Mouse (Mus musculus) stomach, embryonic 14.5 days (tissue): ENCODE results near the gene Coro1b. TPM values are rescaled to one million over a fixed set of nuclear protein-coding genes. Genes with fewer than 3 reads are reported as not detected.
"Not testable (repeated sequence)": the region's sequence is repeated elsewhere in the genome, so short reads cannot be mapped to it uniquely, and the experiment has no call there.

ENCODE experiments used
- ATAC-seq: fragments of 200-750 bp; cut with Nextera tagmentation; 2 replicates; pipeline ENCODE4 v1.8.0; 2017; ENCODE audit warnings: low read depth, moderate TSS enrichment; ENCODE audit not compliant: insufficient number of reproducible peaks, insufficient read depth, low FRiP score
- H3K27ac ChIP-seq: fragments of 300-500 bp; sonication (generic); 2 replicates; pipeline ENCODE4 v1.5.1; 2014; ENCODE audit warnings: mild to moderate bottlenecking, low read length, moderate library complexity, mixed read lengths
- H3K27me3 ChIP-seq: fragments of 300-500 bp; sonication (generic); 2 replicates; pipeline ENCODE4 v1.6.1; 2014; ENCODE audit warnings: low read length, control low read depth, mixed read lengths; ENCODE audit not compliant: control insufficient read depth, insufficient read depth
- H3K36me3 ChIP-seq: fragments of 300-500 bp; sonication (generic); 2 replicates; pipeline ENCODE4 v1.6.1; 2014; ENCODE audit warnings: mild to moderate bottlenecking, control low read depth, low read length, moderate library complexity, mixed read lengths; ENCODE audit not compliant: control insufficient read depth, insufficient read depth
- H3K4me1 ChIP-seq: fragments of 300-500 bp; sonication (generic); 2 replicates; pipeline ENCODE4 v1.6.1; 2014; ENCODE audit warnings: low read length, control low read depth, mixed read lengths; ENCODE audit not compliant: control insufficient read depth, insufficient read depth
- H3K4me2 ChIP-seq: fragments of 300-500 bp; sonication (generic); replicated peaks from 2 replicates; pipeline ENCODE4 v1.6.1; 2014; ENCODE audit warnings: low read depth, low read length, control low read depth
- H3K4me3 ChIP-seq: fragments of 300-500 bp; sonication (generic); 2 replicates; pipeline ENCODE4 v1.5.1; 2014; ENCODE audit warnings: low read depth, low read length, control low read depth
- H3K9ac ChIP-seq: fragments of 300-500 bp; sonication (generic); replicated peaks from 2 replicates; pipeline ENCODE4 v1.6.1; 2014; ENCODE audit warnings: low read depth, mild to moderate bottlenecking, control low read depth, low read length, moderate library complexity, mixed read lengths
- H3K9me3 ChIP-seq: fragments of 300-500 bp; sonication (generic); 2 replicates; pipeline ENCODE4 v1.6.1; 2016; ENCODE audit warnings: low read depth, low read length, control low read depth; ENCODE audit not compliant: control insufficient read depth
- WGBS: fragments of 180-500 bp; shearing (Covaris S2); extraction: QIAGEN DNeasy Blood & Tissue Kit; methylation state at CpG from one replicate; pipeline ENCODE4 v1.1.7; 2014; 5-methylcytosine and 5-hydroxymethylcytosine counted together
- polyA plus RNA-seq: library from polyadenylated mRNA; unstranded; fragments of >200 nt; fragmentation: Nextera tagmentation; extraction: Ambion mirVana; gene quantifications from 2 replicates; pipeline ENCODE4 v1.2.1, GENCODE M21; 2014

The Coro1b gene
- polyA plus RNA-seq, 1 experiment from 2014 or later: 149 TPM

GRCm38 (mm10) chr19:4131075-4131474 lies 17.3 kb upstream of the Coro1b start:
- no peaks in the 10 kb centered on the region for H3K27me3 ChIP-seq
- H3K27ac ChIP-seq: no peak overlapping the region
- ATAC-seq: no peak
- H3K36me3 ChIP-seq: peaks cover 34% of the 10 kb centered on the region
- H3K9me3 ChIP-seq: no peaks in the 10 kb centered on the region
- H3K4me2 ChIP-seq: no peak overlapping the region
- no peak overlapping the region for H3K4me3 ChIP-seq
- WGBS: 95% methylated on average over 5 of the region's 5 CpGs
- no peak overlapping the region for H3K9ac ChIP-seq
- peaks cover 11% of the 10 kb centered on the region for H3K4me1 ChIP-seq

- WGBS: 76% methylated on average over 2 of the region's 2 CpGs
- H3K4me2 ChIP-seq: no peak overlapping the region
- H3K9me3 ChIP-seq: no peaks in the 10 kb centered on the region
- no peak overlapping the region for H3K9ac ChIP-seq
- H3K4me3 ChIP-seq: no peak overlapping the region
- H3K27ac ChIP-seq: no peak overlapping the region
- no peak for ATAC-seq
- peaks cover 34% of the 10 kb centered on the region for H3K36me3 ChIP-seq
- H3K27me3 ChIP-seq: no peaks in the 10 kb centered on the region
- H3K4me1 ChIP-seq: peaks cover 7% of the 10 kb centered on the region
Observed at GRCm38 (mm10) chr19:4131768-4132167, 16.7 kb upstream of the Coro1b start.

GRCm38 (mm10) chr19:4134354-4134753 lies 14.1 kb upstream of the Coro1b start:
- ATAC-seq: no peak
- no peak overlapping the region for H3K9ac ChIP-seq
- 78% methylated on average over 4 of the region's 4 CpGs for WGBS
- H3K4me3 ChIP-seq: no peak overlapping the region
- H3K27ac ChIP-seq: no peak overlapping the region
- H3K4me2 ChIP-seq: no peak overlapping the region
- no peaks in the 10 kb centered on the region for H3K27me3 ChIP-seq
- H3K36me3 ChIP-seq: peaks cover 30% of the 10 kb centered on the region
- H3K4me1 ChIP-seq: no peaks in the 10 kb centered on the region
- no peaks in the 10 kb centered on the region for H3K9me3 ChIP-seq

- not testable (repeated sequence) for ATAC-seq
Observed at GRCm38 (mm10) chr19:4135229-4135962, 13.0 kb upstream of the Coro1b start.

GRCm38 (mm10) chr19:4135963-4136345 lies 12.5 kb upstream of the Coro1b start:
- not testable (repeated sequence) for H3K27ac ChIP-seq, H3K9ac ChIP-seq, H3K4me1 ChIP-seq, H3K27me3 ChIP-seq, H3K4me2 ChIP-seq, H3K9me3 ChIP-seq, H3K4me3 ChIP-seq
- WGBS: 19% methylated on average over 8 of the region's 8 CpGs
- peaks cover 22% of the 10 kb centered on the region for H3K36me3 ChIP-seq
- peak; percentile 10; the same call in 1 of the 2 replicates for ATAC-seq

More at GRCm38 (mm10) chr19:4135229-4135962, 13.0 kb upstream of the Coro1b start:
- not testable (repeated sequence) for H3K27me3 ChIP-seq, H3K27ac ChIP-seq, H3K9me3 ChIP-seq, H3K4me3 ChIP-seq, H3K9ac ChIP-seq, H3K4me2 ChIP-seq, H3K4me1 ChIP-seq
- WGBS: 76% methylated on average over 6 of the region's 6 CpGs
- H3K36me3 ChIP-seq: peaks cover 23% of the 10 kb centered on the region

GRCm38 (mm10) chr19:4136463-4136862 lies 12.0 kb upstream of the Coro1b start:
- H3K4me1 ChIP-seq: no peaks in the 10 kb centered on the region
- ATAC-seq: no peak
- 78% methylated on average over 5 of the region's 5 CpGs for WGBS

GRCm38 (mm10) chr19:4137913-4138312 lies 10.5 kb upstream of the Coro1b start:
- Histone ChIP-seq H3K36me3 (peaks cover 4% of the 10 kb centered on the region; the same call in 1 of the 2 replicates), H3K27ac (no peak overlapping the region), H3K9me3 (no peaks in the 10 kb centered on the region), H3K9ac (no peak overlapping the region), H3K4me2 (no peak overlapping the region), H3K27me3 (no peaks in the 10 kb centered on the region), H3K4me1 (no peaks in the 10 kb centered on the region), H3K4me3 (no peak overlapping the region)
- no peak for ATAC-seq
- 79% methylated on average over 5 of the region's 5 CpGs for WGBS

More at GRCm38 (mm10) chr19:4136463-4136862, 12.0 kb upstream of the Coro1b start:
- no peak overlapping the region for H3K4me3 ChIP-seq
- no peak overlapping the region for H3K27ac ChIP-seq
- peaks cover 17% of the 10 kb centered on the region for H3K36me3 ChIP-seq
- H3K4me2 ChIP-seq: no peak overlapping the region
- H3K9me3 ChIP-seq: no peaks in the 10 kb centered on the region
- no peaks in the 10 kb centered on the region for H3K27me3 ChIP-seq
- no peak overlapping the region for H3K9ac ChIP-seq

GRCm38 (mm10) chr19:4139446-4139845 lies 9.0 kb upstream of the Coro1b start, which contains the start of gene Gpr152:
TSS of gene Gpr152 (plus strand) at chr19:4139787.
- ATAC-seq: no peak
- Histone ChIP-seq H3K27me3 (no peaks in the 10 kb centered on the region), H3K9ac (no peak within 1 kb of the TSS), H3K9me3 (no peaks in the 10 kb centered on the region), H3K4me2 (no peak within 1 kb of the TSS), H3K4me1 (no peaks in the 10 kb centered on the region), H3K36me3 (no peaks in the 10 kb centered on the region), H3K4me3 (no peak within 1 kb of the TSS), H3K27ac (no peak within 1 kb of the TSS)
- 62% methylated on average over 2 of the region's 2 CpGs for WGBS

- Histone ChIP-seq H3K36me3 (no peaks in the 10 kb centered on the region), H3K27ac (no peak overlapping the region), H3K4me1 (no peaks in the 10 kb centered on the region), H3K9me3 (no peaks in the 10 kb centered on the region), H3K9ac (no peak overlapping the region), H3K27me3 (no peaks in the 10 kb centered on the region), H3K4me2 (no peak overlapping the region), H3K4me3 (no peak overlapping the region)
- WGBS: 71% methylated on average over 6 of the region's 6 CpGs
- no peak for ATAC-seq
Observed at GRCm38 (mm10) chr19:4140147-4140546, 8.3 kb upstream of the Coro1b start.
